Mouse (Mus musculus): ENCODE results near the gene Gm20708. TPM values are rescaled to one million over a fixed set of nuclear protein-coding genes. Genes with fewer than 3 reads are reported as not detected.
"Not testable (repeated sequence)": the region's sequence is repeated elsewhere in the genome, so short reads cannot be mapped to it uniquely, and the experiment has no call there.

Gene Gm20708
- polyA plus RNA-seq, 1 experiment from 2014 or later, result 0.60 TPM

- H3K9ac ChIP-seq, result no peak within 1 kb of the TSS; the same call in 1 of the 2 replicates
- peaks cover 8% of the 10 kb centered on the region for H3K4me1 ChIP-seq
- H3K4me3 ChIP-seq, result no peak within 1 kb of the TSS
- no peak for ATAC-seq (ENCODE audit: low FRiP score, low read depth)
- H3K9me3 ChIP-seq, result no peaks in the 10 kb centered on the region; the same call in 1 of the 2 replicates
- H3K27ac ChIP-seq, result no peak within 1 kb of the TSS
- no peak within 1 kb of the TSS for H3K4me2 ChIP-seq (replicated peaks)
- H3K27me3 ChIP-seq, result no peaks in the 10 kb centered on the region
- 57% methylated on average over 9 of the region's 9 CpGs for WGBS
- H3K36me3 ChIP-seq, result no peaks in the 10 kb centered on the region
Observed at GRCm38 (mm10) chr11:117797511-117798159, 11.8 kb upstream of the Gm20708 start, which contains the start of gene 6030468B19Rik. 6030468B19Rik (plus strand) TSS chr11:117797660.

- Histone ChIP-seq H3K36me3 (no peaks in the 10 kb centered on the region), H3K4me1 (0 out of 2 replicates have a peak, but pooled peaks cover 6% of the 10 kb centered on the region), H3K27ac (no peak overlapping the region), H3K4me3 (no peak overlapping the region), H3K27me3 (no peaks in the 10 kb centered on the region), H3K4me2 (replicated peaks) (no peak overlapping the region), H3K9ac (no peak overlapping the region; the same call in 1 of the 2 replicates), H3K9me3 (no peaks in the 10 kb centered on the region; the same call in 1 of the 2 replicates)
- no peak for ATAC-seq (ENCODE audit: low FRiP score, low read depth)
- WGBS, result 23% methylated on average over 2 of the region's 2 CpGs
Observed at GRCm38 (mm10) chr11:117798160-117798541, 11.3 kb upstream of the Gm20708 start.

- no peaks in the 10 kb centered on the region; the same call in 1 of the 2 replicates for H3K9me3 ChIP-seq
- H3K4me3 ChIP-seq, result no peak overlapping the region
- H3K4me2 ChIP-seq (replicated peaks), result no peak overlapping the region
- 72% methylated on average over 5 of the region's 5 CpGs for WGBS
- ATAC-seq (ENCODE audit: low FRiP score, low read depth), result no peak
- no peaks in the 10 kb centered on the region for H3K36me3 ChIP-seq
- 0 out of 2 replicates have a peak, but pooled peaks cover 3% of the 10 kb centered on the region for H3K4me1 ChIP-seq
- H3K9ac ChIP-seq, result no peak overlapping the region
- no peak overlapping the region; the same call in 1 of the 2 replicates for H3K27ac ChIP-seq
- H3K27me3 ChIP-seq, result no peaks in the 10 kb centered on the region
Observed at GRCm38 (mm10) chr11:117799174-117799573, 10.3 kb upstream of the Gm20708 start.

- ATAC-seq (ENCODE audit: low FRiP score, low read depth), result no peak
- Histone ChIP-seq H3K9ac (no peak overlapping the region), H3K36me3 (no peaks in the 10 kb centered on the region), H3K9me3 (no peaks in the 10 kb centered on the region), H3K4me1 (0 out of 2 replicates have a peak, but pooled peaks cover 3% of the 10 kb centered on the region), H3K4me3 (no peak overlapping the region), H3K4me2 (replicated peaks) (no peak overlapping the region), H3K27ac (no peak overlapping the region), H3K27me3 (no peaks in the 10 kb centered on the region)
- 83% methylated on average over 7 of the region's 7 CpGs for WGBS
Observed at GRCm38 (mm10) chr11:117800038-117800437, 9.4 kb upstream of the Gm20708 start.

GRCm38 (mm10) chr11:117801650-117802049, 7.8 kb upstream of the Gm20708 start:
- H3K4me2 ChIP-seq (replicated peaks), result no peak overlapping the region
- 64% methylated on average over 7 of the region's 7 CpGs for WGBS
- no peaks in the 10 kb centered on the region for H3K27me3 ChIP-seq
- no peaks in the 10 kb centered on the region for H3K9me3 ChIP-seq
- H3K9ac ChIP-seq, result no peak overlapping the region
- no peaks in the 10 kb centered on the region for H3K36me3 ChIP-seq
- 0 out of 2 replicates have a peak, but pooled peaks cover 3% of the 10 kb centered on the region for H3K4me1 ChIP-seq
- H3K4me3 ChIP-seq, result no peak overlapping the region
- no peak for ATAC-seq (ENCODE audit: low FRiP score, low read depth)
- no peak overlapping the region for H3K27ac ChIP-seq

- Histone ChIP-seq H3K4me3 (no peak overlapping the region), H3K9ac (no peak overlapping the region), H3K4me2 (replicated peaks) (no peak overlapping the region), H3K36me3 (no peaks in the 10 kb centered on the region), H3K4me1 (0 out of 2 replicates have a peak, but pooled peaks cover 2% of the 10 kb centered on the region), H3K9me3 (no peaks in the 10 kb centered on the region), H3K27me3 (no peaks in the 10 kb centered on the region), H3K27ac (no peak overlapping the region)
- WGBS, result 87% methylated on average over 3 of the region's 3 CpGs
- no peak for ATAC-seq (ENCODE audit: low FRiP score, low read depth)
Observed at GRCm38 (mm10) chr11:117803166-117803688, 6.2 kb upstream of the Gm20708 start.

- no peak for ATAC-seq (ENCODE audit: low FRiP score, low read depth)
- H3K4me3 ChIP-seq, result no peak overlapping the region
Observed at GRCm38 (mm10) chr11:117806781-117807180, 2.7 kb upstream of the Gm20708 start.

GRCm38 (mm10) chr11:117810401-117811046, 1.1 kb downstream of the Gm20708 start:
- Histone ChIP-seq H3K27me3 (no peaks in the 10 kb centered on the region), H3K4me3 (peak overlapping the region; percentile 91), H3K4me2 (replicated peaks) (peak overlapping the region; percentile 100), H3K9ac (peak overlapping the region; percentile 81), H3K36me3 (peaks cover 38% of the 10 kb centered on the region), H3K4me1 (peaks cover 22% of the 10 kb centered on the region), H3K27ac (peak overlapping the region; percentile 44; the same call in 1 of the 2 replicates), H3K9me3 (no peaks in the 10 kb centered on the region)
- ATAC-seq (ENCODE audit: low FRiP score, low read depth), result peak; percentile 76
- WGBS, result under 1% methylated on average over 21 of the region's 21 CpGs

More at GRCm38 (mm10) chr11:117806781-117807180, 2.7 kb upstream of the Gm20708 start:
- Histone ChIP-seq H3K27me3 (no peaks in the 10 kb centered on the region), H3K9ac (no peak overlapping the region), H3K4me2 (replicated peaks) (no peak overlapping the region), H3K36me3 (peaks cover under 1% of the 10 kb centered on the region; the same call in 1 of the 2 replicates), H3K9me3 (no peaks in the 10 kb centered on the region), H3K27ac (no peak overlapping the region), H3K4me1 (peaks cover 22% of the 10 kb centered on the region)
- WGBS, result 90% methylated on average over 6 of the region's 6 CpGs

- Histone ChIP-seq H3K4me1 (peaks cover 22% of the 10 kb centered on the region), H3K27me3 (no peaks in the 10 kb centered on the region), H3K27ac (no peak overlapping the region), H3K4me3 (no peak overlapping the region), H3K36me3 (peaks cover 71% of the 10 kb centered on the region), H3K9ac (no peak overlapping the region), H3K9me3 (no peaks in the 10 kb centered on the region), H3K4me2 (replicated peaks) (no peak overlapping the region)
- ATAC-seq (ENCODE audit: low FRiP score, low read depth), result no peak
- 83% methylated on average over 5 of the region's 5 CpGs for WGBS
Observed at GRCm38 (mm10) chr11:117813867-117814266, 4.4 kb downstream of the Gm20708 start.

- no peak overlapping the region for H3K27ac ChIP-seq
Observed at GRCm38 (mm10) chr11:117814704-117815366, 5.4 kb downstream of the Gm20708 start.

GRCm38 (mm10) chr11:117815850-117816249, 6.4 kb downstream of the Gm20708 start:
- ATAC-seq (ENCODE audit: low FRiP score, low read depth); H3K4me3 ChIP-seq; H3K27me3 ChIP-seq; H3K9me3 ChIP-seq; H3K4me1 ChIP-seq; H3K4me2 ChIP-seq (replicated peaks); H3K27ac ChIP-seq; H3K9ac ChIP-seq: not testable (repeated sequence)
- peaks cover 90% of the 10 kb centered on the region for H3K36me3 ChIP-seq
- WGBS, result 82% methylated on average over 9 of the region's 9 CpGs

More at GRCm38 (mm10) chr11:117814704-117815366, 5.4 kb downstream of the Gm20708 start:
- Histone ChIP-seq H3K4me3 (no peak overlapping the region), H3K4me2 (replicated peaks) (no peak overlapping the region), H3K4me1 (peaks cover 18% of the 10 kb centered on the region), H3K36me3 (peaks cover 80% of the 10 kb centered on the region), H3K9ac (no peak overlapping the region), H3K27me3 (no peaks in the 10 kb centered on the region), H3K9me3 (no peaks in the 10 kb centered on the region)
- no peak for ATAC-seq (ENCODE audit: low FRiP score, low read depth)
- 95% methylated on average over 6 of the region's 6 CpGs for WGBS

All from limb, embryonic 13.5 days (tissue).